Mouse (Mus musculus): ENCODE measurements around the gene Filip1l. TPM values are rescaled to one million over a fixed set of nuclear protein-coding genes. Genes with fewer than 3 reads are reported as not detected.

The Filip1l gene
- polyA plus RNA-seq, 1 experiment from 2014 or later, result 56.2 TPM

DNA sequence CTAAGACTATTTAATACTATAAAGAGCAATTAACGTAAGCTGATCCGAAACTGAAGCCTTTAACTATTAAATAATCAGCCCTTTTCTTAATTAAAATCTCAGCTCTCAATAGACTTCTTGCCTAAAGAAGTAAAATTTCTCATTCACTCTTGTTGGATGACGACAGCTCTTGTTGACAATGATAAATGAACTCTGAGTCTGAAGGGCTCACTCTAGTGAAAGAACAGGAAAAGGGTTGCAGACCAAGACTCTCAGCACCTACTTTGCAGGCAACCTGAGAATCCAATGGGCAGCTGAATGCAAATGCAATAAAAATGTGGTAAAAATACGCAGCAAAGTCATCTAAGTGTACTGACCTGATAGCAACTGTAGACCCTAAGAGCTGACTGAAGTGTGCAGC lies 172.6 kb downstream of the Filip1l start:
- 65% methylated on average over 4 of the region's 4 CpGs for WGBS
- Histone ChIP-seq H3K27ac (ENCODE audit: low read length) (peak overlapping the region; percentile 66), H3K4me2 (ENCODE audit: low read depth, low read length) (no peak overlapping the region), H3K4me1 (ENCODE audit: control insufficient read depth, insufficient read depth, low read length) (peaks cover 18% of the 10 kb centered on the region; the same call in 1 of the 2 replicates), H3K9me3 (replicated peaks; ENCODE audit: control insufficient read depth, low read length) (no peaks in the 10 kb centered on the region), H3K9ac (ENCODE audit: low read length) (no peak overlapping the region), H3K36me3 (ENCODE audit: control insufficient read depth, insufficient read depth, low read length) (no peaks in the 10 kb centered on the region), H3K4me3 (replicated peaks; ENCODE audit: low read length) (no peak overlapping the region), H3K27me3 (ENCODE audit: control insufficient read depth, insufficient read depth, low read length) (no peaks in the 10 kb centered on the region)
- no peak for ATAC-seq (ENCODE audit: insufficient read depth, low FRiP score)

GRCm38 (mm10) chr16:57526893-57527292 lies 174.0 kb downstream of the Filip1l start:
- WGBS, result 73% methylated on average over 7 of the region's 7 CpGs
- Histone ChIP-seq H3K27me3 (ENCODE audit: control insufficient read depth, insufficient read depth, low read length) (no peaks in the 10 kb centered on the region), H3K4me3 (replicated peaks; ENCODE audit: low read length) (no peak overlapping the region), H3K4me2 (ENCODE audit: low read depth, low read length) (no peak overlapping the region), H3K9me3 (replicated peaks; ENCODE audit: control insufficient read depth, low read length) (no peaks in the 10 kb centered on the region), H3K9ac (ENCODE audit: low read length) (no peak overlapping the region), H3K27ac (ENCODE audit: low read length) (no peak overlapping the region), H3K36me3 (ENCODE audit: control insufficient read depth, insufficient read depth, low read length) (no peaks in the 10 kb centered on the region), H3K4me1 (ENCODE audit: control insufficient read depth, insufficient read depth, low read length) (peaks cover 19% of the 10 kb centered on the region; the same call in 1 of the 2 replicates)
- ATAC-seq (ENCODE audit: insufficient read depth, low FRiP score), result no peak

DNA sequence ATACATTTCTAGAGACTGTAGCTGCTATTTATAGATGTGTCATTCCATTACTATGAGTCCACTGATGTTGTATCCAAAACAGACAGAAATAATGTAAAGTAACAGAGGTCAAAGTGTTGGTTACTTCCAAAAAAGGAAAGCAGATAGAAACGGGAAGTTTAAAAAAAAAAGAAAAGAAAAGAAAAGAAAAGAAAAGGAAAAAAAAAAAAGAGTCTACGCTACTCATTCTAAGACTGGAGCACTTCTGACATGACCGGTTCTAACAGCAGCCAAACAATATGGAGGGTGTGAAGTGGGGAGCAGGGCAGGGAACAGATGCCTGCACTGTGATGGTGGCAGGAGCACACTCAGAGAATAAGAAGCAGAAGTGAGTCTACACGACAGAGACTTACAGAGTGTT lies 175.6 kb downstream of the Filip1l start:
- Histone ChIP-seq H3K9ac (ENCODE audit: low read length) (no peak overlapping the region), H3K27me3 (ENCODE audit: control insufficient read depth, insufficient read depth, low read length) (no peaks in the 10 kb centered on the region), H3K4me3 (replicated peaks; ENCODE audit: low read length) (no peak overlapping the region), H3K9me3 (replicated peaks; ENCODE audit: control insufficient read depth, low read length) (no peaks in the 10 kb centered on the region), H3K4me2 (ENCODE audit: low read depth, low read length) (no peak overlapping the region), H3K36me3 (ENCODE audit: control insufficient read depth, insufficient read depth, low read length) (no peaks in the 10 kb centered on the region), H3K4me1 (ENCODE audit: control insufficient read depth, insufficient read depth, low read length) (peaks cover 26% of the 10 kb centered on the region; the same call in 1 of the 2 replicates), H3K27ac (ENCODE audit: low read length) (peak overlapping the region; percentile 79)
- WGBS, result 48% methylated on average over 4 of the region's 4 CpGs
- ATAC-seq (ENCODE audit: insufficient read depth, low FRiP score), result 0 out of 2 replicates have a peak, but pooled peaks have one; percentile 45

DNA sequence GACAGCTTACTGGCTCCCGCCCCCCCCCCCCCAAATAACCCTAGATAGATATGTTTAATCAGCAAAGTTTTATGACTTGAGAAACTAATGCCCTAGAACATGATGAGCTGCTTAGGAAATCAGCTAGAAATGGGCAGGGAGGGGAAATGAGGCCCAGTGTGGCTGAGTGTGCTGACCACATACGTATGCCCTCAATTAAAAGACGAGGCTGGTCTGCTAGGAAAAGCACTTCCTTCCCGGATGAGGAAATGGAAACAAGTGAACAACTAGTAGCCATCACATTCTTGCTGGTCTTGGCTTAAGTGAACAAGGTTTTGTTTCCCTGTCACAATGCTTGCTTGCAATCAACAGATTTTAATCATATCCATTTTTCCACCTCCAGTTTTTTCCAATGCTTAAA lies 177.7 kb downstream of the Filip1l start:
- no peaks in the 10 kb centered on the region for H3K36me3 ChIP-seq (ENCODE audit: control insufficient read depth, insufficient read depth, low read length)
- no peak for ATAC-seq (ENCODE audit: insufficient read depth, low FRiP score)
- H3K27ac ChIP-seq (ENCODE audit: low read length), result no peak overlapping the region
- WGBS, result 71% methylated on average over 4 of the region's 4 CpGs
- H3K4me3 ChIP-seq (replicated peaks; ENCODE audit: low read length), result no peak overlapping the region
- H3K9ac ChIP-seq (ENCODE audit: low read length), result no peak overlapping the region
- H3K27me3 ChIP-seq (ENCODE audit: control insufficient read depth, insufficient read depth, low read length), result no peaks in the 10 kb centered on the region
- H3K4me2 ChIP-seq (ENCODE audit: low read depth, low read length), result no peak overlapping the region
- H3K4me1 ChIP-seq (ENCODE audit: control insufficient read depth, insufficient read depth, low read length), result peaks cover 23% of the 10 kb centered on the region; the same call in 1 of the 2 replicates
- no peaks in the 10 kb centered on the region for H3K9me3 ChIP-seq (replicated peaks; ENCODE audit: control insufficient read depth, low read length)

- peak overlapping the region; percentile 13; the same call in 1 of the 2 replicates for H3K4me2 ChIP-seq (ENCODE audit: low read depth, low read length)
- ATAC-seq (ENCODE audit: insufficient read depth, low FRiP score), result no peak
- WGBS, result 18% methylated on average over 6 of the region's 6 CpGs
- no peak overlapping the region for H3K9ac ChIP-seq (ENCODE audit: low read length)
- H3K9me3 ChIP-seq (replicated peaks; ENCODE audit: control insufficient read depth, low read length), result no peaks in the 10 kb centered on the region
- H3K4me3 ChIP-seq (replicated peaks; ENCODE audit: low read length), result no peak overlapping the region
- H3K36me3 ChIP-seq (ENCODE audit: control insufficient read depth, insufficient read depth, low read length), result no peaks in the 10 kb centered on the region
- H3K4me1 ChIP-seq (ENCODE audit: control insufficient read depth, insufficient read depth, low read length), result peaks cover 10% of the 10 kb centered on the region; the same call in 1 of the 2 replicates
- H3K27ac ChIP-seq (ENCODE audit: low read length), result no peak overlapping the region
- no peaks in the 10 kb centered on the region for H3K27me3 ChIP-seq (ENCODE audit: control insufficient read depth, insufficient read depth, low read length)
These were observed 179.2 kb downstream of the Filip1l start for GRCm38 (mm10) chr16:57532081-57532493.

- WGBS, result 68% methylated on average over 1 of the region's 1 CpGs
- Histone ChIP-seq H3K4me1 (ENCODE audit: control insufficient read depth, insufficient read depth, low read length) (peaks cover 8% of the 10 kb centered on the region; the same call in 1 of the 2 replicates), H3K36me3 (ENCODE audit: control insufficient read depth, insufficient read depth, low read length) (no peaks in the 10 kb centered on the region), H3K9ac (ENCODE audit: low read length) (no peak overlapping the region), H3K27ac (ENCODE audit: low read length) (no peak overlapping the region), H3K4me2 (ENCODE audit: low read depth, low read length) (no peak overlapping the region), H3K27me3 (ENCODE audit: control insufficient read depth, insufficient read depth, low read length) (no peaks in the 10 kb centered on the region), H3K4me3 (replicated peaks; ENCODE audit: low read length) (no peak overlapping the region), H3K9me3 (replicated peaks; ENCODE audit: control insufficient read depth, low read length) (no peaks in the 10 kb centered on the region)
- no peak for ATAC-seq (ENCODE audit: insufficient read depth, low FRiP score)
These were observed 181.5 kb downstream of the Filip1l start for GRCm38 (mm10) chr16:57534365-57534764.

DNA sequence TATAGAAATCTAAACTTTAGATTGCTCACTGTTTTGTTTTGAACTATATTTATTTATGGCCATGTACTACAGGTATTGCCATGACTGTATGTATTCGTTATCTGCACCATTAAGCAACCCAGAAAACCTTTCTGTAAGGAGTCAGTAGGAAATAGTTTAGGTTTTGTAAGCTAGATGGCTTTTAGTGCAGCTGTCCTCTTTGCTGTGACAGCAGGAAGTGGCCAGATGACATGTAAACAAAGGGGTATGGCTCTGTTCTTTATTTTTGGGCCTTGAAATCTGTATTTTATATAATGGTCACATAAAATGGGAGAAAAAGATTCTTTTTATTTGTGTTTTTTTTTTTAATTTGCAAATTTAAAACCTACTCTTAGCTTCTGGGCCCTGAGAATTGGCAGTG lies 181.9 kb downstream of the Filip1l start:
- Histone ChIP-seq H3K9ac (ENCODE audit: low read length) (no peak overlapping the region), H3K4me3 (replicated peaks; ENCODE audit: low read length) (no peak overlapping the region), H3K27me3 (ENCODE audit: control insufficient read depth, insufficient read depth, low read length) (no peaks in the 10 kb centered on the region), H3K36me3 (ENCODE audit: control insufficient read depth, insufficient read depth, low read length) (no peaks in the 10 kb centered on the region), H3K9me3 (replicated peaks; ENCODE audit: control insufficient read depth, low read length) (no peaks in the 10 kb centered on the region), H3K4me1 (ENCODE audit: control insufficient read depth, insufficient read depth, low read length) (peaks cover 8% of the 10 kb centered on the region; the same call in 1 of the 2 replicates), H3K4me2 (ENCODE audit: low read depth, low read length) (no peak overlapping the region), H3K27ac (ENCODE audit: low read length) (no peak overlapping the region)
- ATAC-seq (ENCODE audit: insufficient read depth, low FRiP score), result no peak
- WGBS, result 72% methylated on average over 1 of the region's 1 CpGs

DNA sequence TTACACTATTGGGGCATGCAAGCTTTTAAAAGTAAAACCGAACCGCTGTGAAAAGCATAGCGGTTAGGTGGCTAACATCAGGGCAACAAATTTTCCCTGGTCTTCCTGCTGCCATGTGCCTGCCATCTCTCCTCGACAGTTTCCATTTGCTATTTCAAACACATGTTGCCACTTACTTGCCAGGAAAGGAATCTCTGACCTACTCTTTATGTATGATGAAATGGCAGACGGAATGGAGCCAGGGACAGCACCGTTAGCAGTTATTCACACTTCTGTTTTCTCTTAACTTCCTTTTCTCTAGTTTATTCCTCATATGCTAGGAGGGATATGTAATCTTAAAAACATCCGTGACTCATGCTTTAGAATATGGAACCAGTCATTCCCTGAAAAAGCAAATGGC lies 183.6 kb downstream of the Filip1l start:
- Histone ChIP-seq H3K4me2 (ENCODE audit: low read depth, low read length) (no peak overlapping the region), H3K27me3 (ENCODE audit: control insufficient read depth, insufficient read depth, low read length) (no peaks in the 10 kb centered on the region), H3K27ac (ENCODE audit: low read length) (no peak overlapping the region), H3K4me1 (ENCODE audit: control insufficient read depth, insufficient read depth, low read length) (peaks cover 8% of the 10 kb centered on the region; the same call in 1 of the 2 replicates), H3K4me3 (replicated peaks; ENCODE audit: low read length) (no peak overlapping the region), H3K36me3 (ENCODE audit: control insufficient read depth, insufficient read depth, low read length) (no peaks in the 10 kb centered on the region), H3K9ac (ENCODE audit: low read length) (no peak overlapping the region), H3K9me3 (replicated peaks; ENCODE audit: control insufficient read depth, low read length) (no peaks in the 10 kb centered on the region)
- WGBS, result 76% methylated on average over 7 of the region's 7 CpGs
- ATAC-seq (ENCODE audit: insufficient read depth, low FRiP score), result no peak

DNA sequence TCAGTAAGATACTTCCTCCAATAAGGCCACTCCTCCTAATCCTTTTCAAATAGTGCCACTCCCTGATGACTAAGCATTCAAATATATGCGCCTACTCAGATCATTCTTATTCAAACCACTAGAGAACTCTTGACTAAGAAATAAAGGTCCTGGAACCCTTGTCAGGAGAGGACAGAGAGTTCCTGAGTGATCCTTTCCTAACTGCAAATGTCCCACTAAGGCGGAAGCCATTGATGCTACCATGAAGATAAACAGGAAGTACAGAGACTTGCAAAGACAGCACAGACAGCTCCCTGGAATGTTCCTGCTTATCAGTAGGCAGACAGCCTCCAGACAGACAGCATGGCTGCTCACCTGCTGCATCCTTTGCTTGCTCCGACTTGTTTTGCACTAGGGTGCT lies 190.3 kb downstream of the Filip1l start:
- WGBS, result 87% methylated on average over 3 of the region's 3 CpGs
- H3K4me3 ChIP-seq (replicated peaks; ENCODE audit: low read length), result no peak overlapping the region
- peaks cover 3% of the 10 kb centered on the region; the same call in 1 of the 2 replicates for H3K4me1 ChIP-seq (ENCODE audit: control insufficient read depth, insufficient read depth, low read length)
- H3K36me3 ChIP-seq (ENCODE audit: control insufficient read depth, insufficient read depth, low read length), result no peaks in the 10 kb centered on the region
- ATAC-seq (ENCODE audit: insufficient read depth, low FRiP score), result no peak
- no peak overlapping the region for H3K27ac ChIP-seq (ENCODE audit: low read length)
- H3K4me2 ChIP-seq (ENCODE audit: low read depth, low read length), result no peak overlapping the region
- H3K9ac ChIP-seq (ENCODE audit: low read length), result no peak overlapping the region
- no peaks in the 10 kb centered on the region for H3K9me3 ChIP-seq (replicated peaks; ENCODE audit: control insufficient read depth, low read length)
- no peaks in the 10 kb centered on the region for H3K27me3 ChIP-seq (ENCODE audit: control insufficient read depth, insufficient read depth, low read length)

All from stomach, embryonic 16.5 days (tissue).